Mouse (Mus musculus) ES-E14 (cell line): ENCODE data around the gene Slc45a1. TPM values are rescaled to one million over a fixed set of nuclear protein-coding genes. Genes with fewer than 3 reads are reported as not detected.

ENCODE experiments used
- DNase-seq: peaks from one replicate; pipeline ENCODE4 v3.0.0-alpha.2; 2013; ENCODE audit warnings: low read depth, low spot score
- H3K27ac ChIP-seq: 2 replicates; pipeline ENCODE4 v1.5.1; 2012; ENCODE audit warnings: low read depth, mild to moderate bottlenecking, low read length, moderate library complexity, mixed read lengths; ENCODE audit not compliant: poor library complexity, insufficient read depth, severe bottlenecking
- H3K36me3 ChIP-seq: 2 replicates; pipeline ENCODE4 v1.6.1; 2012; ENCODE audit warnings: mild to moderate bottlenecking, low read length, moderate library complexity, mixed read lengths; ENCODE audit not compliant: control insufficient read depth, poor library complexity, insufficient read depth, severe bottlenecking
- H3K4me1 ChIP-seq, 2 experiments: fragments of 150-350 bp in 1 of 2; sonication (generic) in 1 of 2; 2 replicates each; pipeline ENCODE4 v1.6.1; 2012; ENCODE audit warnings: low read length in 2 of 2, mild to moderate bottlenecking in 1 of 2, mixed read lengths in 1 of 2; ENCODE audit not compliant: control insufficient read depth in 2 of 2, insufficient read depth in 2 of 2, poor library complexity in 1 of 2
- H3K4me3 ChIP-seq, 2 experiments: fragments of 150-350 bp in 1 of 2; sonication (generic) in 1 of 2; 2 replicates each; pipeline ENCODE4 v1.5.1; 2012; ENCODE audit warnings: low read length in 2 of 2, low read depth in 1 of 2, mild to moderate bottlenecking in 1 of 2, mixed read lengths in 1 of 2; ENCODE audit not compliant: insufficient read depth in 1 of 2, poor library complexity in 1 of 2, severe bottlenecking in 1 of 2
- H3K9ac ChIP-seq: 2 replicates; pipeline ENCODE4 v1.6.1; 2012; ENCODE audit warnings: low read depth, mild to moderate bottlenecking, low read length, mixed read lengths; ENCODE audit not compliant: poor library complexity, insufficient read depth, severe bottlenecking
- H3K9me3 ChIP-seq: fragments of 150-350 bp; sonication (generic); 2 replicates; pipeline ENCODE4 v1.6.1; 2012; ENCODE audit warnings: low read depth, mild to moderate bottlenecking, low read length; ENCODE audit not compliant: control insufficient read depth, insufficient read depth
- CHD2 ChIP-seq: IDR thresholded peaks from 2 replicates; pipeline ENCODE4 v1.6.1; 2014; ENCODE audit warnings: mild to moderate bottlenecking, low read depth, low read length, inconsistent platforms
- HCFC1 ChIP-seq: IDR thresholded peaks from 2 replicates; pipeline ENCODE4 v1.6.1; 2012; ENCODE audit warnings: low read length, inconsistent platforms, borderline replicate concordance; ENCODE audit not compliant: insufficient read depth
- MAFK ChIP-seq: IDR thresholded peaks from 2 replicates; pipeline ENCODE4 v1.6.1; 2014; ENCODE audit warnings: mild to moderate bottlenecking, low read depth, low read length, inconsistent platforms; ENCODE audit not compliant: insufficient read depth
- ZC3H11A ChIP-seq: IDR thresholded peaks from 2 replicates; pipeline ENCODE4 v1.6.1; 2012; ENCODE audit warnings: low read depth, mild to moderate bottlenecking, inconsistent platforms, low read length, borderline replicate concordance
- ZNF384 ChIP-seq: IDR thresholded peaks from 2 replicates; pipeline ENCODE4 v1.6.1; 2012; ENCODE audit warnings: low read depth, low read length, inconsistent platforms
- in situ Hi-C, 2 experiments: fragments of 600-800 bp; cut with MboI; formaldehyde crosslinking; loops; one replicate each; pipeline ENCODE4 v1.15.1; 2025; ENCODE audit warnings: low sequenced_read_pairs in 2 of 2, inconsistent platforms in 1 of 2; ENCODE audit not compliant: unreplicated experiment in 2 of 2
- total RNA-seq: library from RNA; depleted of rRNA; stranded (reverse); fragments of 300-350 nt; gene quantifications from 2 replicates; pipeline ENCODE4 v1.2.3, GENCODE M21; 2012

The Slc45a1 gene
- total RNA-seq, 1 experiment = 0.98 TPM

GRCm38 (mm10) chr4:150622641-150623040 lies 29.3 kb downstream of the Slc45a1 start:
- H3K36me3 ChIP-seq = peaks cover 11% of the 10 kb centered on the region; the same call in 1 of the 2 replicates
- no peak for DNase-seq
- no peak overlapping the region for H3K9ac ChIP-seq
- in situ Hi-C loops = no loop called here
- no peaks in the 10 kb centered on the region for H3K4me1 ChIP-seq
- H3K9me3 ChIP-seq = no peaks in the 10 kb centered on the region
- H3K27ac ChIP-seq = no peak overlapping the region
- H3K4me3 ChIP-seq = no peak overlapping the region
- TF ChIP-seq ZNF384 (no peak), CHD2 (no peak), HCFC1 (no peak), MAFK (no peak), ZC3H11A (no peak)

GRCm38 (mm10) chr4:150619011-150619410 lies 33.0 kb downstream of the Slc45a1 start:
- H3K36me3 ChIP-seq = peaks cover 47% of the 10 kb centered on the region

GRCm38 (mm10) chr4:150616841-150617240 lies 35.1 kb downstream of the Slc45a1 start:
- DNase-seq = no peak
- no peak overlapping the region for H3K4me3 ChIP-seq
- no peak for TF ChIP-seq HCFC1
- TF ChIP-seq CHD2 = no peak
- TF ChIP-seq ZNF384 = no peak
- TF ChIP-seq ZC3H11A = no peak
- no peak for TF ChIP-seq MAFK
- in situ Hi-C loops = no loop called here
- H3K27ac ChIP-seq = no peak overlapping the region
- H3K9me3 ChIP-seq = no peaks in the 10 kb centered on the region
- H3K36me3 ChIP-seq = peaks cover 65% of the 10 kb centered on the region
- peaks cover 0 to 4% of the 10 kb centered on the region in 2 experiments; a peak in 1 of 4 replicates for H3K4me1 ChIP-seq
- no peak overlapping the region for H3K9ac ChIP-seq

More at GRCm38 (mm10) chr4:150619011-150619410, 33.0 kb downstream of the Slc45a1 start:
- Histone ChIP-seq H3K4me3 (no peak overlapping the region), H3K27ac (no peak overlapping the region), H3K4me1 (peaks cover 0 to 4% of the 10 kb centered on the region in 2 experiments; a peak in 1 of 4 replicates), H3K9me3 (no peaks in the 10 kb centered on the region), H3K9ac (no peak overlapping the region)
- no peak for TF ChIP-seq CHD2
- no peak for TF ChIP-seq MAFK
- no peak for TF ChIP-seq ZC3H11A
- DNase-seq = no peak
- in situ Hi-C loops = no loop called here

- no peaks in the 10 kb centered on the region for H3K9me3 ChIP-seq
- TF ChIP-seq ZC3H11A (no peak), CHD2 (no peak), HCFC1 (no peak), MAFK (no peak), ZNF384 (no peak)
- H3K27ac ChIP-seq = no peak overlapping the region
- H3K36me3 ChIP-seq = peaks cover 69% of the 10 kb centered on the region
- peaks cover 0 to 4% of the 10 kb centered on the region in 2 experiments; a peak in 1 of 4 replicates for H3K4me1 ChIP-seq
- H3K9ac ChIP-seq = no peak overlapping the region
- in situ Hi-C loops = no loop called here
- H3K4me3 ChIP-seq = no peak overlapping the region
- DNase-seq = no peak
These were observed 35.9 kb downstream of the Slc45a1 start for GRCm38 (mm10) chr4:150616029-150616420.

GRCm38 (mm10) chr4:150615251-150616028 lies 36.5 kb downstream of the Slc45a1 start:
- Histone ChIP-seq H3K9ac (no peak overlapping the region), H3K9me3 (no peaks in the 10 kb centered on the region), H3K4me3 (no peak overlapping the region), H3K36me3 (peaks cover 71% of the 10 kb centered on the region), H3K27ac (no peak overlapping the region), H3K4me1 (peaks cover 0 to 6% of the 10 kb centered on the region in 2 experiments; a peak in 1 of 4 replicates)
- in situ Hi-C loops = no loop called here
- TF ChIP-seq HCFC1 = no peak
- no peak for TF ChIP-seq ZNF384
- TF ChIP-seq ZC3H11A = no peak
- TF ChIP-seq MAFK = no peak
- no peak for TF ChIP-seq CHD2
- DNase-seq = no peak
